Mouse (Mus musculus): ENCODE results near the gene Tmtc2. TPM values are rescaled to one million over a fixed set of nuclear protein-coding genes. Genes with fewer than 3 reads are reported as not detected.

The Tmtc2 gene
- polyA plus RNA-seq, 1 experiment: 16.7 TPM

GRCm38 (mm10) chr10:105373265-105373664 is 201.0 kb downstream of the Tmtc2 start:
- WGBS: 98% methylated on average over 8 of the region's 8 CpGs
- Histone ChIP-seq H3K27ac (ENCODE audit: insufficient read depth, low read length) (no peak overlapping the region), H3K27me3 (ENCODE audit: control insufficient read depth, insufficient read depth, low read length) (no peaks in the 10 kb centered on the region), H3K4me1 (ENCODE audit: control insufficient read depth, insufficient read depth, low read length) (no peaks in the 10 kb centered on the region), H3K4me3 (replicated peaks; ENCODE audit: insufficient read depth, low read depth, low read length) (no peak overlapping the region)
- no peak for DNase-seq
- TF ChIP-seq CTCF (IDR thresholded peaks at IDR 0.05; ENCODE audit: borderline replicate concordance, insufficient read depth, low read depth, low read length) (peak; percentile 12; the same call in 1 of the 2 replicates), POLR2A (IDR thresholded peaks at IDR 0.05; ENCODE audit: borderline replicate concordance, insufficient read depth, low read length) (no peak)

GRCm38 (mm10) chr10:105368242-105368641 is 206.0 kb downstream of the Tmtc2 start:
- no peak for TF ChIP-seq POLR2A (IDR thresholded peaks at IDR 0.05; ENCODE audit: borderline replicate concordance, insufficient read depth, low read length)
- TF ChIP-seq CTCF (IDR thresholded peaks at IDR 0.05; ENCODE audit: borderline replicate concordance, insufficient read depth, low read depth, low read length): no peak

GRCm38 (mm10) chr10:105364480-105364879 is 209.8 kb downstream of the Tmtc2 start:
- WGBS: 54% methylated on average over 3 of the region's 3 CpGs
- no peak for TF ChIP-seq CTCF (IDR thresholded peaks at IDR 0.05; ENCODE audit: borderline replicate concordance, insufficient read depth, low read depth, low read length)
- TF ChIP-seq POLR2A (IDR thresholded peaks at IDR 0.05; ENCODE audit: borderline replicate concordance, insufficient read depth, low read length): no peak
- H3K27me3 ChIP-seq (ENCODE audit: control insufficient read depth, insufficient read depth, low read length): no peaks in the 10 kb centered on the region
- no peak overlapping the region for H3K4me3 ChIP-seq (replicated peaks; ENCODE audit: insufficient read depth, low read depth, low read length)
- DNase-seq: no peak
- H3K4me1 ChIP-seq (ENCODE audit: control insufficient read depth, insufficient read depth, low read length): no peaks in the 10 kb centered on the region
- H3K27ac ChIP-seq (ENCODE audit: insufficient read depth, low read length): no peak overlapping the region

More at GRCm38 (mm10) chr10:105368242-105368641, 206.0 kb downstream of the Tmtc2 start:
- DNase-seq: no peak
- no peak overlapping the region for H3K27ac ChIP-seq (ENCODE audit: insufficient read depth, low read length)
- 94% methylated on average over 8 of the region's 8 CpGs for WGBS
- no peaks in the 10 kb centered on the region for H3K27me3 ChIP-seq (ENCODE audit: control insufficient read depth, insufficient read depth, low read length)
- H3K4me3 ChIP-seq (replicated peaks; ENCODE audit: insufficient read depth, low read depth, low read length): no peak overlapping the region
- H3K4me1 ChIP-seq (ENCODE audit: control insufficient read depth, insufficient read depth, low read length): no peaks in the 10 kb centered on the region

- TF ChIP-seq CTCF (IDR thresholded peaks at IDR 0.05; ENCODE audit: borderline replicate concordance, insufficient read depth, low read depth, low read length) (no peak), POLR2A (IDR thresholded peaks at IDR 0.05; ENCODE audit: borderline replicate concordance, insufficient read depth, low read length) (no peak)
- no peak for DNase-seq
- WGBS: 86% methylated on average over 2 of the region's 2 CpGs
- no peaks in the 10 kb centered on the region for H3K27me3 ChIP-seq (ENCODE audit: control insufficient read depth, insufficient read depth, low read length)
- no peak overlapping the region for H3K27ac ChIP-seq (ENCODE audit: insufficient read depth, low read length)
- peaks cover 3% of the 10 kb centered on the region; the same call in 1 of the 2 replicates for H3K4me1 ChIP-seq (ENCODE audit: control insufficient read depth, insufficient read depth, low read length)
- no peak overlapping the region for H3K4me3 ChIP-seq (replicated peaks; ENCODE audit: insufficient read depth, low read depth, low read length)
These were observed 223.9 kb downstream of the Tmtc2 start for GRCm38 (mm10) chr10:105350301-105350700.

GRCm38 (mm10) chr10:105345920-105346319 is 228.3 kb downstream of the Tmtc2 start:
- DNase-seq: no peak
- no peak overlapping the region for H3K4me3 ChIP-seq (replicated peaks; ENCODE audit: insufficient read depth, low read depth, low read length)
- TF ChIP-seq CTCF (IDR thresholded peaks at IDR 0.05; ENCODE audit: borderline replicate concordance, insufficient read depth, low read depth, low read length) (no peak), POLR2A (IDR thresholded peaks at IDR 0.05; ENCODE audit: borderline replicate concordance, insufficient read depth, low read length) (no peak)
- no peak overlapping the region for H3K27ac ChIP-seq (ENCODE audit: insufficient read depth, low read length)
- WGBS: 95% methylated on average over 3 of the region's 3 CpGs
- no peaks in the 10 kb centered on the region; the same call in 1 of the 2 replicates for H3K4me1 ChIP-seq (ENCODE audit: control insufficient read depth, insufficient read depth, low read length)
- H3K27me3 ChIP-seq (ENCODE audit: control insufficient read depth, insufficient read depth, low read length): no peaks in the 10 kb centered on the region

GRCm38 (mm10) chr10:105332856-105333255 is 241.4 kb downstream of the Tmtc2 start:
- TF ChIP-seq POLR2A (IDR thresholded peaks at IDR 0.05; ENCODE audit: borderline replicate concordance, insufficient read depth, low read length) (no peak), CTCF (IDR thresholded peaks at IDR 0.05; ENCODE audit: borderline replicate concordance, insufficient read depth, low read depth, low read length) (no peak)
- no peaks in the 10 kb centered on the region for H3K27me3 ChIP-seq (ENCODE audit: control insufficient read depth, insufficient read depth, low read length)
- no peak overlapping the region for H3K4me3 ChIP-seq (replicated peaks; ENCODE audit: insufficient read depth, low read depth, low read length)
- H3K27ac ChIP-seq (ENCODE audit: insufficient read depth, low read length): no peak overlapping the region
- no peak for DNase-seq
- H3K4me1 ChIP-seq (ENCODE audit: control insufficient read depth, insufficient read depth, low read length): 0 out of 2 replicates have a peak, but pooled peaks cover 2% of the 10 kb centered on the region
- WGBS: 80% methylated on average over 2 of the region's 2 CpGs

- 81% methylated on average over 5 of the region's 5 CpGs for WGBS
- no peak overlapping the region for H3K27ac ChIP-seq (ENCODE audit: insufficient read depth, low read length)
- DNase-seq: no peak
- H3K4me3 ChIP-seq (replicated peaks; ENCODE audit: insufficient read depth, low read depth, low read length): no peak overlapping the region
- H3K4me1 ChIP-seq (ENCODE audit: control insufficient read depth, insufficient read depth, low read length): 0 out of 2 replicates have a peak, but pooled peaks cover 2% of the 10 kb centered on the region
- no peaks in the 10 kb centered on the region for H3K27me3 ChIP-seq (ENCODE audit: control insufficient read depth, insufficient read depth, low read length)
- TF ChIP-seq CTCF (IDR thresholded peaks at IDR 0.05; ENCODE audit: borderline replicate concordance, insufficient read depth, low read depth, low read length) (no peak), POLR2A (IDR thresholded peaks at IDR 0.05; ENCODE audit: borderline replicate concordance, insufficient read depth, low read length) (no peak)
These were observed 243.9 kb downstream of the Tmtc2 start for GRCm38 (mm10) chr10:105330327-105330726.

- WGBS: 58% methylated on average over 4 of the region's 4 CpGs
- Histone ChIP-seq H3K27ac (ENCODE audit: insufficient read depth, low read length) (no peak overlapping the region), H3K4me3 (replicated peaks; ENCODE audit: insufficient read depth, low read depth, low read length) (no peak overlapping the region), H3K4me1 (ENCODE audit: control insufficient read depth, insufficient read depth, low read length) (0 out of 2 replicates have a peak, but pooled peaks cover 2% of the 10 kb centered on the region), H3K27me3 (ENCODE audit: control insufficient read depth, insufficient read depth, low read length) (no peaks in the 10 kb centered on the region)
- TF ChIP-seq CTCF (IDR thresholded peaks at IDR 0.05; ENCODE audit: borderline replicate concordance, insufficient read depth, low read depth, low read length) (no peak), POLR2A (IDR thresholded peaks at IDR 0.05; ENCODE audit: borderline replicate concordance, insufficient read depth, low read length) (no peak)
- no peak for DNase-seq
These were observed 250.5 kb downstream of the Tmtc2 start for GRCm38 (mm10) chr10:105323646-105324192.
